Mouse (Mus musculus) liver, adult 2 months (tissue): Measurements from ENCODE around the gene Slco2b1. TPM values are rescaled to one million over a fixed set of nuclear protein-coding genes. Genes with fewer than 3 reads are reported as not detected.

Source experiments
- DNase-seq: peaks from one replicate; pipeline ENCODE4 v3.0.0-alpha.2; 2011; ENCODE audit warnings: low read depth, low spot score; ENCODE audit errors: extremely low read depth
- H3K27ac ChIP-seq: fragments of 200-500 bp; replicated peaks from 2 replicates; pipeline ENCODE4 v1.5.1; 2012; ENCODE audit warnings: low read depth, mild to moderate bottlenecking, control low read depth, inconsistent platforms, low read length; ENCODE audit not compliant: insufficient read depth
- H3K27me3 ChIP-seq: fragments of 200-500 bp; 2 replicates; pipeline ENCODE4 v1.6.1; 2012; ENCODE audit warnings: mild to moderate bottlenecking, moderate library complexity, low read length, inconsistent platforms; ENCODE audit not compliant: control insufficient read depth, insufficient read depth
- H3K36me3 ChIP-seq: fragments of 200-500 bp; 2 replicates; pipeline ENCODE4 v1.6.1; 2012; ENCODE audit warnings: low read length, inconsistent platforms; ENCODE audit not compliant: control insufficient read depth, insufficient read depth
- H3K4me1 ChIP-seq: fragments of 200-500 bp; 2 replicates; pipeline ENCODE4 v1.6.1; 2011; ENCODE audit warnings: low read length; ENCODE audit not compliant: control insufficient read depth, insufficient read depth
- H3K4me3 ChIP-seq: fragments of 200-500 bp; 2 replicates; pipeline ENCODE4 v1.5.1; 2011; ENCODE audit warnings: low read depth, mild to moderate bottlenecking, control low read depth, low read length, moderate library complexity; ENCODE audit not compliant: insufficient read depth
- H3K79me2 ChIP-seq: fragments of 200-500 bp; 2 replicates; pipeline ENCODE4 v1.6.1; 2012; ENCODE audit warnings: inconsistent platforms, mild to moderate bottlenecking, low read length, moderate library complexity; ENCODE audit not compliant: control insufficient read depth, insufficient read depth
- H3K9ac ChIP-seq: fragments of 200-500 bp; 2 replicates; pipeline ENCODE4 v1.6.1; 2012; ENCODE audit warnings: low read depth, mild to moderate bottlenecking, control low read depth, inconsistent platforms, low read length
- CTCF ChIP-seq: fragments of 200-500 bp; IDR thresholded peaks from 2 replicates; pipeline ENCODE4 v1.5.1; 2011; ENCODE audit warnings: low read depth, low read length, control low read depth
- POLR2A ChIP-seq: fragments of 200-500 bp; IDR thresholded peaks from 2 replicates; pipeline ENCODE4 v1.6.1; 2011; ENCODE audit warnings: low read length, control low read depth; ENCODE audit not compliant: insufficient read depth; ENCODE audit errors: extremely low read depth
- WGBS: fragments of 180-500 bp; shearing (Covaris S2); methylation state at CpG from one replicate; pipeline ENCODE4 v1.1.7; 2018; 5-methylcytosine and 5-hydroxymethylcytosine counted together
- polyA plus RNA-seq: library from polyadenylated mRNA; depleted of rRNA; stranded (reverse); fragments of >200 nt; gene quantifications from 2 replicates; pipeline ENCODE4 v1.2.3, GENCODE M21; 2012
- total RNA-seq: library from RNA; depleted of rRNA; stranded (reverse); fragments of >200 nt; gene quantifications from 2 replicates; pipeline ENCODE4 v1.2.3, GENCODE M21; 2014

Slco2b1 gene
- total and polyA plus RNA-seq, 2 experiments = 107 to 134 TPM

- Histone ChIP-seq H3K27me3 (no peaks in the 10 kb centered on the region), H3K27ac (no peak overlapping the region), H3K36me3 (peaks cover 18% of the 10 kb centered on the region; the same call in 1 of the 2 replicates), H3K4me3 (no peak overlapping the region), H3K79me2 (no peaks in the 10 kb centered on the region), H3K9ac (no peak overlapping the region), H3K4me1 (peaks cover 19% of the 10 kb centered on the region)
- 91% methylated on average over 3 of the region's 3 CpGs for WGBS
- TF ChIP-seq CTCF (no peak), POLR2A (no peak)
- DNase-seq = no peak
Measured at GRCm38 (mm10) chr7:99693387-99693786, 17.8 kb downstream of the Slco2b1 start.

DNA sequence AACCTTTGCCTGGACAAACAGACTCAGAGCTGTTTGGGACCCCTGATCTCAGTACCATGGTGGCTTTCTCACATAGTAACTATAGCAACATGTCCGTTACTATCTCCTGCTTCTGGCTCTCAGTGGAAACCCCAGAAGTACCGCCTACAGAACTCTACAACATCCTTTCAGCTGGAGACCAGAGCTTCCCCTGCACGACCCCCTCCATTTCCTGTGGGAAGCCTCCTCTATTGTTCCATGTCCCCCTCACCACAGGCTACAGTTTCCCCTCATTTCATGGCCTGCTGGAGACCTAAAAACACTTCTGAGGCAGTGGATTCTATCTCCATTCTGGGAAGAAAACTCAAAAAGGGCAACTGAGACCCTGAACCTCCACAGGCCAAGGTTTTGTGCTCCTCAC is 18.7 kb downstream of the Slco2b1 start:
- H3K27ac ChIP-seq = no peak overlapping the region
- H3K36me3 ChIP-seq = peaks cover 26% of the 10 kb centered on the region; the same call in 1 of the 2 replicates
- no peaks in the 10 kb centered on the region for H3K27me3 ChIP-seq
- H3K9ac ChIP-seq = no peak overlapping the region
- peaks cover 19% of the 10 kb centered on the region for H3K4me1 ChIP-seq
- H3K79me2 ChIP-seq = no peaks in the 10 kb centered on the region
- WGBS = 74% methylated on average over 3 of the region's 3 CpGs
- H3K4me3 ChIP-seq = no peak overlapping the region
- no peak for DNase-seq
- TF ChIP-seq POLR2A = no peak
- no peak for TF ChIP-seq CTCF

DNA sequence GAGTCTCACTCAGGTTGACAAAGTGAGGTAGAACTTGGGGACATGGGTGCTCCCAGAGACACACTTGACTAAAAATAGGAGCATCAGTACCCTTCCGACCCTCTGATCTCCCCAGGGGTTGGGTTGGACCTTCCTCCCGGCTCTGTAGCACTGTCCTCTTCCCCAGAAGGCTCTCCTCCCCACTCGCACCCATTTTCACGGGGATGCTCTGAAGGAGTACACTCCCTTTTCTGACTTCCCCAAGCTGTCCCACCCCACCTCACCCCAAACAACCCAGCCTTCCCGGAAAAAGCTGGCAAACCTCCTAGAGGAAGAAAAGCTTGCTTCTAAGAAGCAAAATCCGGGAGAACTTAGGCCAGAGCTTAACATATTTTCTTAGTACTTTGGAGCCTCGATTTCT is 20.3 kb downstream of the Slco2b1 start:
- TF ChIP-seq POLR2A (no peak), CTCF (no peak)
- H3K4me1 ChIP-seq = peaks cover 8% of the 10 kb centered on the region
- DNase-seq = no peak
- H3K27ac ChIP-seq = no peak overlapping the region
- WGBS = 68% methylated on average over 7 of the region's 7 CpGs
- peaks cover 35% of the 10 kb centered on the region for H3K36me3 ChIP-seq
- no peak overlapping the region for H3K9ac ChIP-seq
- no peaks in the 10 kb centered on the region for H3K27me3 ChIP-seq
- no peak overlapping the region for H3K4me3 ChIP-seq
- H3K79me2 ChIP-seq = no peaks in the 10 kb centered on the region

- H3K79me2 ChIP-seq = peaks cover 8% of the 10 kb centered on the region; the same call in 1 of the 2 replicates
- no peak for TF ChIP-seq CTCF
- no peak for TF ChIP-seq POLR2A
- H3K27me3 ChIP-seq = no peaks in the 10 kb centered on the region
- H3K4me1 ChIP-seq = peaks cover 18% of the 10 kb centered on the region
- no peak overlapping the region for H3K9ac ChIP-seq
- H3K4me3 ChIP-seq = no peak overlapping the region
- peaks cover 59% of the 10 kb centered on the region for H3K36me3 ChIP-seq
- 86% methylated on average over 4 of the region's 4 CpGs for whole genome bisulfite sequencing
- DNase-seq = no peak
- no peak overlapping the region for H3K27ac ChIP-seq
Measured at GRCm38 (mm10) chr7:99684086-99684485, 27.1 kb downstream of the Slco2b1 start.

DNA sequence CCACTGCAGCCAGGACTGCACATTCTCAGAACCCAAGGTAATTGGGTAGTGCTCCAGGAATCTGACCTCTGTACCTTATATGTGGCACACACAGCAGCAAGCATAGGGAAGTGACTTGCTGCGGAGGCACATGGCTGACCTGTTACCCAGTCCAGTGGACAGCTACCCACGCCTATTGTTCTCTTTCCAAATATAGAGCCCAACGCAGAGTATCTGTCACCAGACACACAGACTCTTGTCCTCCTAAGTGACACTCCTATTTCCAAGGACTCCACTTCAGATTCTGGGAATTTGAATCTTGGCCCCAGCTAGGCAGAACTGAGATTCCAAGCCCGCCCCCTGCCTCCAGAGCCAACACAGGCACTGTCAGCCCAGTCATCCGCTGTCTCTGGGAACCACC is 30.4 kb downstream of the Slco2b1 start:
- H3K27ac ChIP-seq = peak overlapping the region; percentile 95
- DNase-seq = peak; percentile 88
- peaks cover 52% of the 10 kb centered on the region for H3K36me3 ChIP-seq
- peaks cover 21% of the 10 kb centered on the region for H3K4me1 ChIP-seq
- no peak overlapping the region for H3K4me3 ChIP-seq
- peak overlapping the region; percentile 46 for H3K9ac ChIP-seq
- H3K27me3 ChIP-seq = no peaks in the 10 kb centered on the region
- peaks cover 10% of the 10 kb centered on the region; the same call in 1 of the 2 replicates for H3K79me2 ChIP-seq
- WGBS = 24% methylated on average over 5 of the region's 5 CpGs
- TF ChIP-seq POLR2A (no peak), CTCF (no peak)

GRCm38 (mm10) chr7:99674890-99675289 is 36.2 kb downstream of the Slco2b1 start:
- DNase-seq = no peak
- H3K27ac ChIP-seq = no peak overlapping the region
- WGBS = 79% methylated on average over 3 of the region's 3 CpGs
- no peak overlapping the region for H3K9ac ChIP-seq
- no peak for TF ChIP-seq POLR2A
- TF ChIP-seq CTCF = no peak
- no peaks in the 10 kb centered on the region for H3K27me3 ChIP-seq
- H3K4me3 ChIP-seq = no peak overlapping the region
- H3K36me3 ChIP-seq = peaks cover 58% of the 10 kb centered on the region
- H3K79me2 ChIP-seq = peaks cover 6% of the 10 kb centered on the region; the same call in 1 of the 2 replicates
- peaks cover 8% of the 10 kb centered on the region for H3K4me1 ChIP-seq
